Comparison of ENCODE assay signal across 22 mouse cellular contexts in genomic region chr13:92709535-92709934, GRCm38 (mm10).
A peak's percentile ranks its signal among the peaks of the same experiment; 100 is the strongest.
DNase-seq lines count a peak whose midpoint lies in the region; ATAC-seq lines count a peak whose summit lies in the region.
"Had no signal": no experiment of that assay in that cellular context is flagged by ENCODE, and none has a peak within 500 bp of the region (broad histone marks: within the 10 kb centered on the region; RNA-seq: fewer than 3 reads in every experiment).

No protein-coding gene starts in this region.

- intact Hi-C loops in heart, postnatal 25 days (cut with DNase I): no loop called here

- peaks cover 28% of the 10 kb centered on the region; the same call in 1 of the 2 replicates for H3K36me3 ChIP-seq in heart, embryonic 10.5 days
- H3K36me3 ChIP-seq in midbrain, embryonic 10.5 days: peaks cover 17% of the 10 kb centered on the region
- peaks cover 9% of the 10 kb centered on the region; the same call in 1 of the 2 replicates for H3K36me3 ChIP-seq in midbrain, embryonic 16.5 days (ENCODE audit: control insufficient read depth, insufficient read depth, low read length)

- no peaks in the 10 kb centered on the region for H3K4me1 ChIP-seq in heart, embryonic 10.5 days
- H3K4me1 ChIP-seq in midbrain, embryonic 10.5 days: peaks cover 33% of the 10 kb centered on the region
- no peaks in the 10 kb centered on the region for H3K4me1 ChIP-seq in midbrain, embryonic 16.5 days (ENCODE audit: control insufficient read depth, insufficient read depth, low read length)

- ATAC-seq in midbrain, embryonic 16.5 days: no peak
- ATAC-seq: intestine, embryonic 16.5 days had no signal

- peak; percentile 26 for DNase-seq in embryo, embryonic 10 days (ENCODE audit: low spot score)
- DNase-seq in embryo, embryonic 11 days: no peak
- peak; percentile 67 for DNase-seq in heart, embryonic 10.5 days (ENCODE audit: low spot score)
- DNase-seq in heart, postnatal 25 days (ENCODE audit: low spot score): no peak
- peak; percentile 14 for DNase-seq in midbrain, embryonic 10.5 days (ENCODE audit: low spot score)
- peak; percentile 40 for DNase-seq in ZHBTc4 (ENCODE audit: low read depth, low spot score)
- no peak for DNase-seq in spleen, adult 18-20 months
- DNase-seq: adrenal gland, postnatal 36 days; cerebellum, adult 11 months; cerebellum, adult 9-11 months; kidney, adult 9 months; kidney, postnatal 25 days; liver, embryonic 13.5 days; lung, embryonic 14.5 days; right cerebral cortex, postnatal 14 days; thymus, adult 18-20 months; thymus, postnatal 36 days had no signal

- no peaks in the 10 kb centered on the region for H3K27me3 ChIP-seq in heart, embryonic 10.5 days (ENCODE audit: insufficient read depth, poor library complexity, severe bottlenecking)
- H3K27me3 ChIP-seq in midbrain, embryonic 10.5 days (ENCODE audit: low read depth, poor library complexity, severe bottlenecking): peaks cover 18% of the 10 kb centered on the region
- no peaks in the 10 kb centered on the region for H3K27me3 ChIP-seq in midbrain, embryonic 16.5 days (ENCODE audit: control insufficient read depth, insufficient read depth, low read depth, low read length)
- H3K27me3 ChIP-seq: liver, embryonic 13.5 days had no signal

- 39% methylated on average over 3 of the region's 3 CpGs for WGBS in heart, embryonic 10.5 days
- WGBS in midbrain, embryonic 10.5 days: 7% methylated on average over 3 of the region's 3 CpGs
- WGBS in midbrain, embryonic 16.5 days: 14% methylated on average over 3 of the region's 3 CpGs

- H3K9ac ChIP-seq in midbrain, embryonic 16.5 days (ENCODE audit: low read depth, low read length): no peak overlapping the region
- H3K9ac ChIP-seq: hindbrain, embryonic 14.5 days; liver, embryonic 13.5 days; lung, embryonic 14.5 days had no signal

- no peak overlapping the region for H3K4me2 ChIP-seq in midbrain, embryonic 16.5 days (ENCODE audit: low read length)
- H3K4me2 ChIP-seq: heart, embryonic 11.5 days; hindbrain, embryonic 14.5 days; liver, embryonic 13.5 days; lung, embryonic 14.5 days had no signal

- H3K4me3 ChIP-seq in heart, embryonic 10.5 days: no peak overlapping the region
- H3K4me3 ChIP-seq in midbrain, embryonic 10.5 days: no peak overlapping the region
- H3K4me3 ChIP-seq in midbrain, embryonic 16.5 days (ENCODE audit: low read depth, low read length): no peak overlapping the region
- H3K4me3 ChIP-seq: layer of hippocampus, adult 2 months; liver, embryonic 13.5 days had no signal

- H3K9me3 ChIP-seq in heart, embryonic 10.5 days: no peaks in the 10 kb centered on the region
- no peaks in the 10 kb centered on the region for H3K9me3 ChIP-seq in midbrain, embryonic 10.5 days (replicated peaks)
- H3K9me3 ChIP-seq in midbrain, embryonic 16.5 days (replicated peaks; ENCODE audit: control insufficient read depth, low read length, poor library complexity, severe bottlenecking): no peaks in the 10 kb centered on the region
- H3K9me3 ChIP-seq: liver, embryonic 13.5 days had no signal

- no peak overlapping the region for H3K27ac ChIP-seq in heart, embryonic 10.5 days
- peak overlapping the region; percentile 49 for H3K27ac ChIP-seq in midbrain, embryonic 10.5 days (replicated peaks)
- no peak overlapping the region for H3K27ac ChIP-seq in midbrain, embryonic 16.5 days (ENCODE audit: low read length)
- H3K27ac ChIP-seq: hindbrain, embryonic 14.5 days; layer of hippocampus, adult 2 months; liver, embryonic 13.5 days had no signal

Comparison
In these comparisons a context has a peak if more than half of its experiments do, and no peak if none do; other contexts are left out.
1. DNase-seq: peak in embryo, embryonic 10 days (single experiment), heart, embryonic 10.5 days (single experiment), midbrain, embryonic 10.5 days (single experiment) and ZHBTc4 (single experiment); none in embryo, embryonic 11 days (single experiment), heart, postnatal 25 days (single experiment) and spleen, adult 18-20 months (0 of 2).